Mouse (Mus musculus) duodenum, adult 2 months (tissue): Measurements from ENCODE around the gene Gprc5b. TPM values are rescaled to one million over a fixed set of nuclear protein-coding genes. Genes with fewer than 3 reads are reported as not detected.

Experiments used
- polyA plus RNA-seq: library from polyadenylated mRNA; depleted of rRNA; stranded (reverse); fragments of >200 nt; gene quantifications from 2 replicates; pipeline ENCODE4 v1.2.3, GENCODE M21; 2012; ENCODE audit warnings: low replicate concordance; rRNA removed

Gene Gprc5b
- polyA plus RNA-seq: 3.5 and 5.4 TPM in 2 replicates

GRCm38 (mm10) chr7:118995007-118995406 is at the start of gene Gprc5b:
Gene Gprc5b, minus strand, starts transcription at chr7:118995211.

Other genes with a start within 250 kb of the Gprc5b start
- 0.18 and 0.28 TPM in 2 replicates for gene Iqck, start 139.5 kb downstream of the Gprc5b start, polyA plus RNA-seq
- gene Knop1, start 139.0 kb downstream of the Gprc5b start, polyA plus RNA-seq: 0.98 and 2.0 TPM in 2 replicates
- gene Gpr139, start 189.4 kb upstream of the Gprc5b start, polyA plus RNA-seq: not detected in 2 replicates